Mouse (Mus musculus): Measurements from ENCODE around the gene Rab5if.
A peak's percentile ranks its signal among the peaks of the same experiment; 100 is the strongest.
"Not testable (repeated sequence)": the region's sequence is repeated elsewhere in the genome, so short reads cannot be mapped to it uniquely, and the experiment has no call there.

Rab5if gene

DNA sequence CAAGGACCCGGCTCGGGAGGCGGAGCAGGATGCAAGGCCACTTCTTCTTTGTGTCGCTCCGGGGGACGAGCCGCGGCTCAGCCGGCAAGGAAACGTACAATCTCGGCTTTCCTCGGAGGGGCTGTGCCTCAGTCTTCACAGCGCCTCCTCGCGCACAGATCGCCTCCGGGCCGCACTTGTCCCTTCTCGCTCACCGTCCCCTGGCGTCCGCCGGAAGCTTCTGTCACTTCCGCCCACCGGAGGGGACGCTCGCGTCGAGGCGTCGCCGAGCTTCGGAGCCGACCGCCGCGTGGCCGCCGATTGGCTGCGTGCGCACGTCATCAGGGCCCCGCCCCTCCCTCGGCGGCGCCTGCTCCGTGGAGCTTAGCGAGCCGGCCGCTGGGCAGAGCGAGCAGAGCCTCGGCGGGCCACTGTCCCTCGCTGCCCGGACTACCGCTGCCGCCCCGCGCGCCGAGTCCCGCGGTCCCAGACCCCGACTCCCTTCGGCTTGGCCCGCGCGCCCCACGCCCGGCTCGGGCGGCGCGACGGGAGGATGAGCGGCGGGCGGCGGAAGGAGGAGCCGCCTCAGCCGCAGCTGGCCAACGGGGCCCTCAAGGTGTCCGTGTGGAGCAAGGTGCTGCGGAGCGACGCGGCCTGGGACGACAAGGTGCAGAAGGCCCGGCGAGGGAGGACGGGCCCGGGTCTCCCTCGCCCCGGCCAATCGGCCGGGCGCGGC, at the start of gene Rab5if:
TSS of gene Rab5if (plus strand) at position 357 of the 715 bp plus-strand sequence.
- peak; percentile 98 for DNase-seq (ENCODE audit: low spot score in 2 of 2)

DNA sequence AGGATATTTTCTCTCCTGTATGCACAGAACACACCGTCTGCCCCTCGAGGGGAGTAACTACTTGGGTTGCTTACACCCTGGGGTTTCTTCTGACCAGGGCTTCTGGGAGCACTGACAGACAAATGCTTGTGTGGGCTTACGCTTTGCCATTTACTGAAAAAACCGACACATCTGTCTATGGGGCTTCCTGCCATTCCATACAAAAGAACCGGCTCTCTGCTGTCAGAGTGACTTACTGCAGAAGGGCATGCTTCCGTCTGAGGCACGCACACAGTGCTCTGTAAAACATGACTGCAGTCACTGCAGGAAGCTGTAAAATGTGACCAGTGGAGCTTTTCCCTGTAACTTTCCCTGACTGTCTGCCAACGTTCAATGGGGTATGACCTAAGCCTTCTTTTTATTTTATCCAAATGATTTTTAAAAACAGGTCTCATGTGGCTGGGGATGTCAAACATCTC, 48.6 kb upstream of the Rab5if start:
- DNase-seq (ENCODE audit: low spot score in 2 of 2) = no peak

DNA sequence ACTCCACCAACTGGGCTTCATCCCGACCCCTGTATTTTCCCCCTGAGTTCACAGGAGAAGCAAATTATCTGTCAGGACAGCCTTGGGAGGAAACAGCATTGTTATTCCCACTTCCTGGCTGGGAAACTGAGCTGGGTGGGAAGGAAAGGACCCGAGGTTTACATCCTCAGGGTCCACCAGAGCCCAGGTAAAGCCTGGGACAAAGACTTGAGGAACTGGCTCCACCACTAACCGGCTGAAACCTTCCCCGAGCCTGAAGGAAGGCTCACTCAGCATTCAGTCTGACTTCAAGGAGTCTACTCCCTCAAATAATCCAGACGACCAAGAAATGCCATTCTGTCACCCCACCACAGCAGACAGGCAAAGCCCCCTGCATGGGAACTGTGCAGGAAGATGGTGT, 48.0 kb upstream of the Rab5if start:
- no peak for DNase-seq (ENCODE audit: low spot score in 2 of 2)

DNA sequence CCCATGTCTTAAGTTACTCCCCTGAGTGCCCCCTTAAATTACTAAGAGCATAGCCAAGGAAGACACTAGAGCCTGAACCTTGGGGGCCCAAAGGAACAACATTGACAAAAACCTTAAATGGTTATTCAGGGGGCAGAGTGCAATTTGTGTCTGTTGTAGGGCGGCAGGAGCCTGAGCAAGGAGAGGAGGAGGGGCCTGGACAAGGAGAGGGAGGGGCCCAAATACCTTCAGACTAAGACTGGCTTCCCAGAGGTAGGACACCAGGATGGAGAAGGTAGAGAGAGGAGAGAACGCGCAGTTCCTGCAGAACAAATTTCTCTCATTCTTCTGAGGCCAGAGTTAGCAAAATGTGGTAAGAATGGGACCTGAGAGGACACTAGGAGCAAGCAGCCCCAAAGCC, 47.5 kb upstream of the Rab5if start:
- DNase-seq (ENCODE audit: low spot score in 2 of 2) = no peak

DNA sequence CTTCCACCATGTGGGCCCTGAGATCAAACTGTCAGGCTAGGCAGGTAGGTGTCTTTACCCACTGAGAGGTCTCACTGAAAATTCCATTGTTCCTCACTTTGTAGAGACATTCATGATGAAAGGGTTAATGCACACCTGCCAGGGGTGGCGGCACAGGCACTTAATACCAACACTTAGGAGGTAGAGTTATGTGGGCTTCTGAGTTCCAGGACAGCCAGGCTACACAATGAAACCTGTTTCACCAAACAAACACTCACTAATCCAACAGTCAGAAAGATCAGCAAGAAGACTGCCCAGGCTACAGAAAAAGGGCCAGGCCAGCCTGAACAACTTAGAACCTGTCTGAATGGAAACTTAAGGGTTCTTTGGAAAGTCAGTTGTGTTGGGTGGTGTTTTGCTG, 46.8 kb upstream of the Rab5if start:
- no peak for DNase-seq (ENCODE audit: low spot score in 2 of 2)

DNA sequence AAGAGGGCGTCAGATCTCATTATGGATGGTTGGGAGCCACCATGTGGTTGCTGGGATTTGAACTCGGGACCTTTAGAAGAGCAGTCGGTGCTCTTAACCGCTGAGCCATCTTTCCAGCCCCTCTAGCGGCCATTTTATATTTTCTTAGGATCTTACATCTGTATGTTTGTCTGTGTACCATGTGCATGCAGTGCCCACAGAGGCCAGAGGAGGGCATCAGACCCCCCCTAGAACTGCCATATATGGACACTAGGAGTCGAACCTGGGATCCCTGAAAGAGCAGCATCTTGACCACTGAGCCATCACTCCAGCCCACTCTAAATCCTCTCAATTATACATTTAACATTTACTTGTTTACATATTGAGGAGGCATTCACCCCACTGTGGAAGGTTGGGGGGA, 37.8 kb upstream of the Rab5if start:
- not testable (repeated sequence) for DNase-seq (ENCODE audit: low spot score in 2 of 2)

DNA sequence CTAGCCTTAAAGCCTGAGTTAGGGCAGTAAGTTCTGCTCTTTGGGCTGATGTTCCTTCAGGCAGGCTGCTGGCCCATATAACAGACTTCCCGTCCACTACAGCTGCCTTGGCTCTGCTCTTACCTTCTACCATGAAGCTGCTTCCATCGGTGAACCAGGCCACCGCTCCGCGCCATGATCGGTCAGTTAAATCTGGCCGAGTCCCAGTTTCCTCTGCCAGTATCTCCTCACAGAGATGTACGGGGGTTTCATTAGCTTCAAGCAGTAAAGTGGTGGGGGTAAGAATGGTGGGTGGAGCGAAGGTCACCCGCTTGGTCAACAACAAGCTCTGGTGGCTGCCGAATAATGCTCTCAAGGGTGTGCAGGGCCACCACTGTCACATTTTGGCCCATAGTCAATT, 28.6 kb upstream of the Rab5if start:
- DNase-seq (ENCODE audit: low spot score in 2 of 2) = no peak

DNA sequence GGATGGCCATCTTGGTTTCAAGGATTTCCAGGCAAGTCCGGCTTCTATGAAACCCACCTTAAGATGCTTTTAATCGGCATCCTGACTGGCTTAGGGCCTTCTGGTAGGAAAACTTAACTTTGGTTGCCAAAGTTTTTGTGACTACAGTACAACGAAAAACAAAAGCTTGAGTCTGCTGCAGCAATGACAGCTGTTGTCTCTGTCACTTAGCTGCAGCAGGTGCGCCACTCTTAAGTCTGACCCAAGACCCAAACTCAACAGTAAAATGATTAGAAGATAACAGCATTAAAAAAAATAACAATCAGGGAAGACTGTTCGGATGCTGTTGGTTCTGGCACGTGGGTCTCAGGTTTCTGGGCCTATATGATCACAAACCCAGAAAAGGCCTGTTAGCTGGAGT, 24.1 kb upstream of the Rab5if start:
- no peak for DNase-seq (ENCODE audit: low spot score in 2 of 2)

DNA sequence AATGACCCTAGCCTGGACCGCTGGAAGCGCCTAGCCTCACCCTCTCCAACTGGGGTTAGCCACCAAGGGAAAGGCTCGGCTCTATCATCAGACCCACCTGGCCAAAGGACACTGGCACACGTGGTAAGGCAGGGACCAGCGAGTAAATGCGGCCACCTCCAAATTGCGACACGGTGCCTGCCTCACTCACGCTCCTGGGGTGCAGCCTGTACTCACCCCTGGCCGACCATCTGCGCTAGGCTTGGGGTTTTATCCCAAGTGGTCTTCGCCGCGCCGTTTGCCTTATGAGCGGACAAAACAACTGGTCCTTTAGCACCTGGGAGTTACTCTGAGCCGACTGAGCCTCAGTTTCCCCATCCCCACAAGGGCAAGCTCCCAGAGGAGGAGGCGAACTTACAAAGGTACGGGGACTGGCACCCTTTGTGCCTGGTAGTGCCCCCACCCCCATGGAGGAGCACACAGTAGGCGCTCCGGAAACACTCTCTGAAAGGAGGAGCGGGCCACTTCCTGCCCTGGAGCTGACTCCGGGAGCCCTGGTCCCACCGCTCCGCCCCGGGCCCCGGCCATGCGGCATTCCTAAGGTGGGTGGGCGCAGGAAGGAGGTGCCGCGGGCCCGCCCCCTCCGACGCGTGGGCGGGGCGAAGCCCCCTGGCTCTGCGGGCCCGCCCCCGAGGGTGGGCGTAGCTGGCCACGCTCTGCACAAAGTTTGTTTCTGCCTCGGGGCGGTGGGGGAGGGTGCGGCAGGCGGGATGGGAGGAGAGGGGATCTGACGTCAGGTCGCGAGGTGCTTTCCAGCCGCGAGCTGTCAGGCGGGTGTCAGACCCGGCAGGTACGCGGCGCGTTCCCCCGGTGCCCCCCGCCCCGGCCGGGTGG, 23.4 kb upstream of the Rab5if start, which contains the start of gene Tgif2:
TSS of gene Tgif2 (plus strand) at position 689 of the 873 bp plus-strand sequence.
- peak; percentile 77 to 78 for DNase-seq (ENCODE audit: low spot score in 2 of 2)

DNA sequence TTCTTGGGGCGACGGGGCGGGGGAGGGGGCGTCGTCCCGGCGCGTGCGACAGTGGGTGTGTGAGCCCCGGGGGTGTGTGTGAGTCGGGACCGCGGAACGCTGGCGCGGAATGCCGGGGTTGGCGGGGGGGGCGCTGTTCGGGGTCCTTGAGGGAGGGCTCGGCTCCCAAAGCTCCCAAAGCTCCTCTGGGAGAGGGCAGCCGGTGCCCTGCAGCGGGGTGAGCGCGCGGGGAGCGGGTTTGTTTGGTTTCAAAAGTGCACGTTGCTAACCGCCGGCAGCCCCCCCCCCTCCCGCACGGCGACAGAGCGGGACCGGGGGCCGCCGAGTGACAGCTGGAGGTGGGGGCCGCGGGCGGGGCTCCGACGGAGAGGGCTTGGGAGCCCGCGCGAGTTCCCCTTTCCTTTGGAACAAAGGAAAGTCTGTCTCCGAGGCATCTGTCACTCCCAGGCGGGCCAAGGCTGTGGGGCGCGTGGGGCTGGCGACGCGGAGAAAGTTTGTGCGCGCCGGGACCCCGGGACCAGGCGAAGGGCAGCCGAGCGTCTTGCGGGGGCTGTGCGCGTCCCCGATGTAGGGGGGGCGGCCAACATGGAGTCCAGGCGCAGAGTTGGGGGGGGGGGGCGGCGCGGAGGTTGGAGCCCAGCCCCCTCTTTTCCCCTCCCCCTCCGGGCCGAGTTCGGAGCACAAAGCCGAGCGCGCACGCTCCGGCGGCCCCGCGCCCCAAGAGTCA, 22.5 kb upstream of the Rab5if start:
- peak; percentile 9 to 16 for DNase-seq (ENCODE audit: low spot score in 2 of 2)

DNA sequence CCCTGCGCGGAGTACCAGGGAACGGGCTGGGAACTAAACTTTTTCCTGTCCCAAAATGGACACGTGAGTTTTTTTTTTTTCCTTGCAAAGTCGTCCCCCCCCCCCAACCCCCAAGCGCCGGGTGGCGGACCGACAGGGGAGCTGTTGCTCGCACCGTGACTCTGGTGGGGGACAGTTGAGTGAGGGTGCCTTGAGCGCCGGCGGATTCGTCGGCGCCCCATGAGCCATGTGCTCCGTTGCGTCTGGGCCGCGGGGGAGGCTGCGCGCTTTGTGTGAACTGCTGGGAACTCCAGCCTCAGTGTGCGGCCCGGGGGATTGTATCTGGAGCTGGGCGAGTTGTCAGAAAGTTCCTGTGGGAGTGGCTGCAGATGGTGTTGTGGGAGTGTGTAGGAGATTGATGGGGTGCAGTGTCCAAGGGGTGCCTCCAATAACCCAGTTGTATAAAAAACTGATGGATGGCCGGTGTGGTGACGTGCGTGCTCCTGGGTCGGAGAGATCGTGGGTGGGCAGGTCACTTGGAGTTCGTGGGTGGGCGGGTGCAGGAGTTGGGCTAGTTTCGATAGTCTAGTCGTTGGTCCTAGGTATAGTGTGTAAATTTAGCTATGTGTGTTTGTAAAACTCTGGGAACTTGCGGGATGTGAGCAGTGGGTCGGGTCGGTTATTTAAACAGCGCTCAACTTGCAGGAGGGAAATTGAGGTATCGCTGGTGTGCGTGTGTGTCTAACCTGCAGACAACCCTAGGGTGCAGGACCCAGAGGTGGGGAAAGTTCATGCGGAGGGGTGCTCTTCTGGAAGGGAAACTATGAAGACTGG, 21.7 kb upstream of the Rab5if start:
- DNase-seq (ENCODE audit: low spot score in 2 of 2) = peak; percentile 33 to 43

DNA sequence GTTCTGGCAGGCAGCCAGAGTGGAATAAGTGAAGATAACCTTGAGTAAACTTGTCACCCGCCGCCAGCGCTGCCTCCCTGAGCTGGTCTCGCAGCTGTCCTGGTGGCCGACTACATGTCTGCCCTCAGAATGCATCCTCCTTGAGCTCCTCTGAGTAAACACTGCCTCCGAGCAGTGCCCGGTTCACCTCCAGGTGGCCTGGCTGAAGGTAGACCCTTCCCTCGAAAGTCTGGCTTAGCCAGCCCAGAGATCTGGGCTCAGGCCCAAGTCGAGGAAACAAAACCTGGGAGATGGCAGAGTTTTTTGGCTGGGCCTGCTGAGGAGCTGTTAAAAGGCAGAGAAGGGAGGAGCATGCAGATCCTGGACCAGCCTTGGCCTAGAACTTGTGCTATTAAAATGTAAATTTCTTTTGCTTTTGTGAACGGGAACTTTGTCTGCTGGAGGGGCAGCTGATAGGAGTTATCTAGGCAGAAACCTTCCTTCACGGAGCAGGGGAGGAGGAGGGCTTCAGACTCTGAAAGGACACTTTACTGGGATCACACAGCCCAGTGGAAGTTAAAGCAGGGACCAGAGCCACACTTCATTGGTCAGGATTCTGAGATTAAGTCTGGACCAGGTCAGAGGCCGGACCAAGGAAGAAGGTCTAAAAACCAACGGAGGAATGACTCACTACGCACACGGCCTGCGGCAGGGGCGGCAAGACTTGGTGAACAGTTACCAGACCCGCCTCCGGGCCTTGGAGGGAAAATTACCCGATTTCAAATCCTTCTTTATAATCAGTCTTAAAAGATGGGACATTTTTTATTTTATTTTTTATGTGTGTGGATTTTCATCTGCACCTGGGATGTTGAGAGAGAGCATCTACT, 20.9 kb upstream of the Rab5if start:
- DNase-seq (ENCODE audit: low spot score in 2 of 2) = peak; percentile 35 to 45

DNA sequence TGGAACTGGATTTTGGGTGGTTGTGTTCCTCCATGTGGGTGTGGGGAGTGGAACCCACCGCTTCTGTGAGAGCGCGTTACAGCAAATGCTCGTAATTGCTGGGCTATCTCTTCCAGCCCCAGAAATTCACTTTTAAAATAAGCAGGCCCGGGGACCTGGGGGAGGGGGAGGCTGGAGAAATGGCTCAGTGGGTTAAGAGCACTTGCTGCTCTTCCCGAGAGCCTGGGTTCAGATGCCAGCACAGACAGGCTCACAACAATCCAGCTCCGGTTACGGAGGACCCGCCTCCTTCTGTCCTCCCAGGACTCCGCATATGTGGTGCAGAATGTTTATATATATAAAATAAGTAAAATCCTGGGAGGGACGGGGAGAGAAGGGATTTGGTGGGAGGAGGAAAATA, 20.2 kb upstream of the Rab5if start:
- DNase-seq (ENCODE audit: low spot score in 2 of 2) = no peak

DNA sequence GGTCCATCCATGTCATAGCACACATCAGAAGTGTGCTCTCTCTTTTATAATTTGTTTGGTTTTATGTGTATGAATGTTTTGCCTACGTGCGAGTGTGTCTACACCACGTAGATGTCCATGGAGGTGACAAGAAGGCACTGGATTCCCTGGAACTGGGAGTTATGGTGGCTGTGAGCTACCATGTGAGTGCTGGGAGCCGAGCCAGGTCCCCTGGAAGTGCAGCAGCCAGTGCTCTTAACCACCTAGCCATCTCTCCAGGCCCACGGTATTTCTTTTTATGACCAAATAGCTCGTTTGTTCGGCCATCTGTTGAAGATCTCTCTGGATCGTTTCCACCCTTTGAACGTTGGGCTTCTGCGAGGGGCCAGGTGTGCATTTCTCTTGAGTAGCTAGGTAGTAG, 19.6 kb upstream of the Rab5if start:
- no peak for DNase-seq (ENCODE audit: low spot score in 2 of 2)

DNA sequence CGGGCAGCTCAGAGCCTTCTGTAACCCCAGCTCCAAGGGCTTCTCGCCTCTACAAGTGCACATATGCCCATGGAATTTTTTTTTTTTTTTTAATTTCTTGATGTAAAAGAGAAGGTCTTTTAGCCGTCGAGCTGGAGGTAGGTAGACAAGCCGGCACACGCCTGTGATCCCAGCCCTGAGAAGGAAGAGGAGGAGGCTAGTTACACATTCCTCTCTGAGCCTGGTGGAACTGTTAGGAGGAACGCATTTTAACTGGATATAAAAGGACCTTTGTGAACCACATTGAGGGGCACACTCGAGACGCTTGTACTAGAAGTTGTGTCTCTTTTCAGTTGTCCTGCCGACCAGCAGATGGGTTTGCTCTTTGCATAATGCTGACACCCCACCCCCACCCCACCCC, 18.2 kb upstream of the Rab5if start:
- DNase-seq (ENCODE audit: low spot score in 2 of 2) = no peak

DNA sequence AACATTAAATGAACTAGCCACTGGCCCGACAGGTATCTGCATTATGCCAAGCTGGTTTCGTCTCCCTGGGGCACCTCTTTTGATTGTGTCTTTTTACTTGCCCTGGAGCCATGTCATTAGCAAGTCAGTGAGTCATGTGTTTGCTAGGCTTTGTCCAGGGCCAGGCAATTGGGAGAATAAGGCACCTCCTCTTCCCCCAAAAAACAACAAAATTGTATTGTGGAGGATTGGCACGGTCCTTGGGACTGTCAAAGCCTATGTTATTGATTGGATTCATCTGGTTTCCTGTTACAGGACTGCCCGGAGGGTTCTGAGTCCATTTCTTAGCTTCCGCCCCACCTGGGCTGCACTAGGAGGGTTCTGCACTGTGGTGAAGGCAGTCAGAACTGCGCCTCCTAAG, 15.3 kb upstream of the Rab5if start:
- DNase-seq (ENCODE audit: low spot score in 2 of 2) = no peak

DNA sequence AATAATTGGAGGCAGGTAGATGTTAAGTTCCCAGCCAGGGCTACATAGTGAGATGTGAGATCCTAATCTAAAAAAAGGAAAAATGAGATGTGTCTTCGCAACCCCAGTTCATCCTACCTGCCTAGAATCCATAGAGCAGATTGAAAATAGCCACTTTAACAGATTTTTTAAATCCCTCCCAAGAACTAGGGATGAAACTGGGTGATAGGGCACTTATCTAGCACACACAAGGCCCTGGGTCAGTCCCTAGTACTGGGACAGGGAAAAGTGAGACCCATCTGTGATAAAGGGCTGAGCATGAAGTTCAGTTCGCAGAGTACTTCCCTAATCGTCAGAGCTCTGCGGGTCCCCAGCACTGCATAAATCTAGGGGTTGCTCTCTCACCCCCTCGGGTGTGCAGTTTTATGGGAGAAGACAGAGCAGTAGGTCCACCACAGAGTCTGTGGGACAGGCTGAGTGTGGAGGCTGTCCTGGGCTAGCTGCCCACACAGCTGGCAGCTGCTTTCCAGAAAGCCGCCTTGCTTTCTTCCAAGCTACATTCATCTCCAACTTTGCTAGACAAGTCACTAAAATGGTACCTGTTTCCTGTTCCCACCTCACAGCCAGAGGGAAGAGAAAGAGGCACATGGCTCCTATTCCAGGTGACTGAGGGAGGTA, 14.3 kb upstream of the Rab5if start:
- no peak for DNase-seq (ENCODE audit: low spot score in 2 of 2)

DNA sequence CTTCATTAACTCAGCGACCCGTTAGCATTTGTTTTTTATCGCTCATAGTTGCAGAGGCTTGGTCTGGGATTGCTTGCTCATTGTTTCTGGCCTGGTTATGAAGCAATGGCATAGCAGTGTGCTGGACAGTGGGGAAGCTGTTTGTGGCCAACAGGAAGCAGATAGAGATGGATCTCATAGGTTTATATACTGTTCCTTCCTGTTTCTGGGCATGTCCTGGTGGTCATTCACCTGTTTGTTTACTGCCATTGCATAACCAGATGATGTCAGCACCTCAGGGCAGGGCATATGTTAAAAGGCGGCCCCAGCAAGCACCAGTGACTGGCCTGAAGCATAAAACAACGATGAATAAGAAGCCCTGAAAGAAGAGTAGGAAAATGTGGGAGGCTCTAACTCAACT, 12.4 kb upstream of the Rab5if start:
- no peak for DNase-seq (ENCODE audit: low spot score in 2 of 2)

DNA sequence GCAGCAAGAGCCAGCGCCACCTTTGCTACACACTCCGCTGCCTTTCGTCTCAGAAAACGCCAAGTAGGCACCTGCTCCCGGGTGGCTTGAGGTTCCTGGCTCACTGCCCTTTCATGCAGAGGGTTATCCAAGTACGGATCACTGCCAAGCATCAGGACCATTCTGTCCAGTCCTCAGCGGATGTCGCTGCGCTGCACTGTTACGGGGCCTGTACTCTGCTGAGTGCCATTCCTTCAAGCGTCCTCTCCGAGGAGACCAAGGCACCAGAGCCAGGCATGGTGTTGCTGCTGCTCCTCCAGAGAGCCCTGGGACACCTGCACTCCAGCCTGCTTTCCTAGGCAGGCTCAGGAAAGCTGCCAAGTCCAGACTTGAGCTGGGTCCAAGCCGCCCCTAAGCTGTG, 9.3 kb upstream of the Rab5if start:
- DNase-seq (ENCODE audit: low spot score in 2 of 2) = not testable (repeated sequence)
